Mouse (Mus musculus) brain, embryonic 14.5 days (tissue): ENCODE measurements at regions not wholly inside any gene's neighbourhood (a gene's known extent, or its start where the extent isn't known, plus 50 kb on each side); places are given as distances from the start of the nearest gene placed in this dataset.

ENCODE experiments used
- CTCF ChIP-seq: fragments of 200-500 bp; IDR thresholded peaks from 2 replicates; pipeline ENCODE4 v1.5.1; 2012; ENCODE audit warnings: inconsistent platforms, mild to moderate bottlenecking, moderate library complexity, borderline replicate concordance; ENCODE audit not compliant: insufficient read depth, insufficient read length; ENCODE audit errors: extremely low read depth
- POLR2A ChIP-seq: fragments of 200-500 bp; IDR thresholded peaks from 2 replicates; pipeline ENCODE4 v1.6.1; 2012; ENCODE audit warnings: mild to moderate bottlenecking, inconsistent platforms, borderline replicate concordance; ENCODE audit not compliant: poor library complexity, insufficient read depth, insufficient read length, severe bottlenecking; ENCODE audit errors: extremely low read depth

DNA sequence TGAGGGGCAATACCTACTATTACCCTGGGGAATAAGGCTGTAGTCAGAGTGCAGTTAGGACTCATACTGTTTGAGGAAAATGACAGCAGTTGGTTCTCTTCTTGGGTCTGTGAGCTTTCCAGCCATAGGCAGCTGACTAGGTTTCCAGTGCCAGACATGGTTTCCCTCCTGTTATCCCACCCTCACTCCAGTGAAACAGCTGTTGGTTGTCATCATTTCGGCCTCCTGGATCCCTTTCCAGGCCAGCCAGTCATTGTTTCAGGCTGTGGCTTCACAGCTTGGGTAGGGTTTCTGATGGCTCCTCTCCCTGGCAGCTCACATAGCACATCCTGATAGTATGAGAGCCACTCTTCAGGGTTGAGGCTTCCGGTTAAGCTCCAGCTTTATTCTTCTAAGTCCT lies 79.9 kb upstream of the Lyplal1 start:
- no peak for TF ChIP-seq CTCF
- TF ChIP-seq POLR2A = no peak
